Mouse (Mus musculus) cortical plate, adult 2 months (tissue): Measurements from ENCODE around the gene Lrrc23.

Experiments used
- CTCF ChIP-seq: fragments of 200-500 bp; IDR thresholded peaks from 2 replicates; pipeline ENCODE4 v1.5.1; 2011; ENCODE audit warnings: mild to moderate bottlenecking, control low read depth, low read length; ENCODE audit not compliant: insufficient read depth; ENCODE audit errors: extremely low read depth
- POLR2A ChIP-seq: fragments of 200-500 bp; IDR thresholded peaks from 2 replicates; pipeline ENCODE4 v1.6.1; 2011; ENCODE audit warnings: mild to moderate bottlenecking, low read length, control low read depth; ENCODE audit not compliant: insufficient read depth; ENCODE audit errors: extremely low read depth

GRCm38 (mm10) chr6:124757351-124757880 is 22.1 kb downstream of the Lrrc23 start:
- TF ChIP-seq CTCF: no peak
- no peak for TF ChIP-seq POLR2A
